In the genomic region with DNA sequence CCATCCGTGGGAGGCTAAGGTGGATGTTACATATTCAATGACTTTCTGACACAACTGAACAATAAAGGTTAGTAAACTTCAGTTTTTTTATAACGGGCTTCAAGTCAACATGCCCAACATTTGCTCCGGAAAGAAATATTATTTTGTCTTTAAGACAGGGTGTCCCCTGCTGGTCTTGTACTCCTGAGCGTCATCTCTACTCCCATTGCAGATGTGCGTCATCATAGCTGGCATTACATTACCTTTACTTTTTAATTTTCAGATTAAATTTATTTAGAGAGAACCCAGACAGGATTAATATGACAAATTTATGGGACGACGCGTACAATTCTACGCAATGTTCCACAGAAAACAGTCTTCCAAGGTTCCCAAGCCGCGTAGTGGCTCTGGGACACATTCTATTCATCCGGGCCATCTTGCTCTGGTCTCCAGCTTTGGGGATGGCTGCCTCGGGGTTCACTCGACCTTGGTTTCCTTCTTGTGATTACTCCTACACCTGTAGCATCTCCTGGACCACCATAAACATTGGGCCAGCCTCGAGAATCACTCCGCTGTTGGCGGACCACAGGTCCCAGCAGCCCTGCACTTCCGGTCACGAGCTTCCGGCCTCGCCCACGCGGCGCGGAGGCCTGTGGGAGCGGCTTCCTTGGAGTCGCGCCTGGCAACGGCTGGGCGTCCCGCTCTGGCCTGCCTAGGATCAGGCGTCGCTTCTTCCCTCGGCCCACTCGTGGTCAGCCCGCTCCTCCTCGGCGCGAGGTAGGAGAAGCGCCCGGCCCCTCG, we compare ENCODE assay signal across 8 mouse cellular contexts. TPM values are rescaled to one million over a fixed set of nuclear protein-coding genes. Genes with fewer than 3 reads are reported as not detected.
DNase-seq lines count a peak whose midpoint lies in the region; ATAC-seq and TF ChIP-seq lines count a peak whose summit lies in the region.

Ift88 (plus strand) TSS at position 631 of the 780 bp plus-strand sequence.

- H3K9me3 ChIP-seq in ES-E14 (ENCODE audit: control insufficient read depth, insufficient read depth, low read depth, low read length), result no peaks in the 10 kb centered on the region
- no peaks in the 10 kb centered on the region for H3K9me3 ChIP-seq in forebrain, embryonic 16.5 days (ENCODE audit: control insufficient read depth, low read length)
- no peaks in the 10 kb centered on the region for H3K9me3 ChIP-seq in lung, embryonic 14.5 days (ENCODE audit: low read depth, low read length)

- H3K4me3 ChIP-seq in ES-E14 (ENCODE audit: insufficient read depth in 1 of 2, low read depth in 1 of 2, low read length in 2 of 2, poor library complexity in 1 of 2, severe bottlenecking in 1 of 2), result peak within 1 kb of the TSS; percentile 76 to 91
- H3K4me3 ChIP-seq in forebrain, embryonic 16.5 days (replicated peaks; ENCODE audit: low read length), result peak within 1 kb of the TSS; percentile 73
- peak within 1 kb of the TSS; percentile 66 for H3K4me3 ChIP-seq in layer of hippocampus, adult 2 months
- peak within 1 kb of the TSS; percentile 84 for H3K4me3 ChIP-seq in lung, embryonic 14.5 days (ENCODE audit: low read depth, low read length)
- peak within 1 kb of the TSS; percentile 95 for H3K4me3 ChIP-seq in olfactory bulb, adult 2 months (ENCODE audit: insufficient read depth, low read depth, low read length)
- H3K4me3 ChIP-seq in thymus, adult 2 months (ENCODE audit: control insufficient read depth, insufficient read depth, low read length), result peak within 1 kb of the TSS; percentile 67

- H3K27ac ChIP-seq in ES-E14 (ENCODE audit: insufficient read depth, low read depth, low read length, poor library complexity, severe bottlenecking), result no peak within 1 kb of the TSS
- H3K27ac ChIP-seq in forebrain, embryonic 16.5 days (ENCODE audit: low read length), result peak within 1 kb of the TSS; percentile 34
- H3K27ac ChIP-seq in layer of hippocampus, adult 2 months, result peak within 1 kb of the TSS; percentile 98
- H3K27ac ChIP-seq in lung, embryonic 14.5 days (ENCODE audit: low read depth), result peak within 1 kb of the TSS; percentile 48; the same call in 1 of the 2 replicates
- peak within 1 kb of the TSS; percentile 22 for H3K27ac ChIP-seq in olfactory bulb, adult 2 months (ENCODE audit: insufficient read depth, low read depth, low read length)
- H3K27ac ChIP-seq in thymus, adult 2 months (ENCODE audit: control insufficient read depth, insufficient read depth, low read length), result no peak within 1 kb of the TSS

- peaks cover 0 to 2% of the 10 kb centered on the region in 2 experiments; a peak in 1 of 4 replicates for H3K4me1 ChIP-seq in ES-E14 (ENCODE audit: control insufficient read depth in 2 of 2, insufficient read depth in 2 of 2, low read length in 2 of 2, poor library complexity in 1 of 2)
- 0 out of 2 replicates have a peak, but pooled peaks cover 5% of the 10 kb centered on the region for H3K4me1 ChIP-seq in forebrain, embryonic 16.5 days (replicated peaks; ENCODE audit: control insufficient read depth, insufficient read depth, low read length)
- H3K4me1 ChIP-seq in lung, embryonic 14.5 days (ENCODE audit: insufficient read depth), result no peaks in the 10 kb centered on the region
- no peaks in the 10 kb centered on the region for H3K4me1 ChIP-seq in olfactory bulb, adult 2 months (ENCODE audit: control insufficient read depth, insufficient read depth, low read length)
- H3K4me1 ChIP-seq in thymus, adult 2 months (replicated peaks; ENCODE audit: control insufficient read depth, insufficient read depth, low read length), result no peaks in the 10 kb centered on the region

- peak within 1 kb of the TSS; percentile 83 for H3K4me2 ChIP-seq in forebrain, embryonic 16.5 days (ENCODE audit: low read length)
- peak within 1 kb of the TSS; percentile 78 for H3K4me2 ChIP-seq in lung, embryonic 14.5 days

- H3K36me3 ChIP-seq in ES-E14 (ENCODE audit: control insufficient read depth, insufficient read depth, low read length, poor library complexity, severe bottlenecking), result no peaks in the 10 kb centered on the region
- no peaks in the 10 kb centered on the region for H3K36me3 ChIP-seq in forebrain, embryonic 16.5 days (ENCODE audit: control insufficient read depth, insufficient read depth)
- no peaks in the 10 kb centered on the region for H3K36me3 ChIP-seq in lung, embryonic 14.5 days (ENCODE audit: insufficient read depth)
- H3K36me3 ChIP-seq in thymus, adult 2 months (ENCODE audit: control insufficient read depth, insufficient read depth, low read length), result no peaks in the 10 kb centered on the region

- intact Hi-C loops in heart, postnatal 36 days (cut with DNase I), result loop anchor here (2.0 to 10.0 kb wide), 2 partner anchors 25 to 401 kb away; partner anchors contain the start of genes Cryl1, Mrpl57 and Ska3

- TF ChIP-seq CTCF in layer of hippocampus, adult 2 months (conservative IDR thresholded peaks at IDR 0.05), result peak; percentile 41; the same call in 1 of the 2 replicates
- no peak for TF ChIP-seq CTCF in lung, embryonic 14.5 days (IDR thresholded peaks at IDR 0.05; ENCODE audit: low read depth)
- no peak for TF ChIP-seq CTCF in olfactory bulb, adult 2 months (IDR thresholded peaks at IDR 0.05; ENCODE audit: insufficient read depth, low read depth, low read length)
- TF ChIP-seq CTCF in thymus, adult 2 months (IDR thresholded peaks at IDR 0.05; ENCODE audit: borderline replicate concordance, control insufficient read depth, extremely low read depth, insufficient read depth, low read length, poor library complexity), result no peak

- DNase-seq in ES-E14 (ENCODE audit: low read depth, low spot score), result peak; percentile 42
- DNase-seq in cerebellum, adult 18-20 months, result peak; percentile 96
- peak; percentile 94 for DNase-seq in heart, postnatal 36 days
- peak; percentile 93 for DNase-seq in layer of hippocampus, adult 2 months (ENCODE audit: low spot score in 2 of 2)
- DNase-seq in lung, embryonic 14.5 days, result peak; percentile 96
- DNase-seq in thymus, adult 2 months, result peak; percentile 85

- 4% methylated on average over 40 of the region's 42 CpGs for WGBS in forebrain, embryonic 16.5 days
- WGBS in lung, embryonic 14.5 days, result 4% methylated on average over 42 of the region's 42 CpGs
- WGBS in olfactory bulb, adult 2 months, result 2% methylated on average over 42 of the region's 42 CpGs
- WGBS in thymus, adult 2 months, result 3% methylated on average over 42 of the region's 42 CpGs

- TF ChIP-seq POLR2A in olfactory bulb, adult 2 months (IDR thresholded peaks at IDR 0.05; ENCODE audit: insufficient read depth, low read depth, low read length), result peak; percentile 91
- TF ChIP-seq POLR2A in thymus, adult 2 months (IDR thresholded peaks at IDR 0.05; ENCODE audit: control insufficient read depth, extremely low read depth, insufficient read depth, low read length, poor library complexity), result peak; percentile 59

- peak within 1 kb of the TSS; percentile 83 for H3K9ac ChIP-seq in ES-E14 (ENCODE audit: insufficient read depth, low read depth, low read length, poor library complexity, severe bottlenecking)
- H3K9ac ChIP-seq in forebrain, embryonic 16.5 days (replicated peaks; ENCODE audit: low read depth, low read length), result peak within 1 kb of the TSS; percentile 78
- peak within 1 kb of the TSS; percentile 72 for H3K9ac ChIP-seq in lung, embryonic 14.5 days

- H3K27me3 ChIP-seq in forebrain, embryonic 16.5 days (replicated peaks; ENCODE audit: control insufficient read depth, insufficient read depth, low read length), result no peaks in the 10 kb centered on the region; the same call in 1 of the 2 replicates
- H3K27me3 ChIP-seq in lung, embryonic 14.5 days (ENCODE audit: insufficient read depth, low read length), result no peaks in the 10 kb centered on the region
- H3K27me3 ChIP-seq in thymus, adult 2 months (ENCODE audit: control insufficient read depth, insufficient read depth, low read length), result no peaks in the 10 kb centered on the region

- in situ Hi-C loops in ES-E14 (cut with MboI; ENCODE audit: low sequenced_read_pairs in 2 of 2, unreplicated experiment in 2 of 2), result no loop called here

- peak; percentile 100 for ATAC-seq in forebrain, embryonic 16.5 days
- ATAC-seq in lung, embryonic 14.5 days (ENCODE audit: insufficient read depth), result peak; percentile 100

TF ChIP-seq in ES-E14, 5 proteins besides CTCF, POLR2A, EP300 and RAD21:
- TF ChIP-seq ZNF384 (IDR thresholded peaks at IDR 0.05; ENCODE audit: low read depth, low read length) (no peak), CHD2 (IDR thresholded peaks at IDR 0.05; ENCODE audit: low read depth, low read length) (no peak), ZC3H11A (IDR thresholded peaks at IDR 0.05; ENCODE audit: borderline replicate concordance, low read depth, low read length) (no peak), HCFC1 (IDR thresholded peaks at IDR 0.05; ENCODE audit: borderline replicate concordance, insufficient read depth, low read length) (peak; percentile 88), MAFK (IDR thresholded peaks at IDR 0.05; ENCODE audit: insufficient read depth, low read depth, low read length) (no peak)

RNA-seq across cellular contexts. Expression of gene Ift88, which starts in this region (rescaled TPM):
- 3.6 and 11.0 TPM in 2 replicates for total RNA-seq in ES-E14 (2012; rRNA removed)
- polyA plus RNA-seq in forebrain, embryonic 16.5 days (2015; fragmentation: Nextera tagmentation; extraction: Ambion mirVana), result 13.8 and 15.3 TPM in 2 replicates
- total RNA-seq in heart, postnatal 36 days (2021), result 1 to 10 TPM; 5.7 to 7.2 TPM
- total RNA-seq in layer of hippocampus, adult 2 months (2021), result 10 to 100 TPM; 14.8 to 17.7 TPM
- 15.0 and 16.0 TPM in 2 replicates for polyA plus RNA-seq in lung, embryonic 14.5 days (2014; fragmentation: Nextera tagmentation; extraction: Ambion mirVana)
- polyA plus RNA-seq in olfactory bulb, adult 2 months (2012; ENCODE audit: insufficient read depth, insufficient read length, low replicate concordance, missing spikeins), result not detected in 2 replicates
- polyA plus RNA-seq in thymus, adult 2 months (2012; rRNA removed), result 4.1 and 4.3 TPM in 2 replicates

Comparison
In these comparisons a context has a peak if more than half of its experiments do, and no peak if none do; other contexts are left out.
1. DNase-seq: peak in every context shown above with its lines; median percentile 96 in cerebellum, adult 18-20 months; 96 in lung, embryonic 14.5 days; 94 in heart, postnatal 36 days; 93 in layer of hippocampus, adult 2 months; 85 in thymus, adult 2 months; 42 in ES-E14.
2. H3K27ac ChIP-seq: peak in forebrain, embryonic 16.5 days (single experiment), layer of hippocampus, adult 2 months (single experiment), lung, embryonic 14.5 days (single experiment) and olfactory bulb, adult 2 months (single experiment); none in ES-E14 (single experiment) and thymus, adult 2 months (single experiment).
3. Peak in every context shown above with its lines, with median percentiles within 50 percentile points of each other: H3K4me3 ChIP-seq and H3K9ac ChIP-seq.